Mouse (Mus musculus): Measurements from ENCODE around the gene Iffo1. TPM values are rescaled to one million over a fixed set of nuclear protein-coding genes. Genes with fewer than 3 reads are reported as not detected.

Iffo1 gene
- total and polyA plus RNA-seq, 3 experiments, result 5.7 to 19.7 (median 7.0) TPM

DNA sequence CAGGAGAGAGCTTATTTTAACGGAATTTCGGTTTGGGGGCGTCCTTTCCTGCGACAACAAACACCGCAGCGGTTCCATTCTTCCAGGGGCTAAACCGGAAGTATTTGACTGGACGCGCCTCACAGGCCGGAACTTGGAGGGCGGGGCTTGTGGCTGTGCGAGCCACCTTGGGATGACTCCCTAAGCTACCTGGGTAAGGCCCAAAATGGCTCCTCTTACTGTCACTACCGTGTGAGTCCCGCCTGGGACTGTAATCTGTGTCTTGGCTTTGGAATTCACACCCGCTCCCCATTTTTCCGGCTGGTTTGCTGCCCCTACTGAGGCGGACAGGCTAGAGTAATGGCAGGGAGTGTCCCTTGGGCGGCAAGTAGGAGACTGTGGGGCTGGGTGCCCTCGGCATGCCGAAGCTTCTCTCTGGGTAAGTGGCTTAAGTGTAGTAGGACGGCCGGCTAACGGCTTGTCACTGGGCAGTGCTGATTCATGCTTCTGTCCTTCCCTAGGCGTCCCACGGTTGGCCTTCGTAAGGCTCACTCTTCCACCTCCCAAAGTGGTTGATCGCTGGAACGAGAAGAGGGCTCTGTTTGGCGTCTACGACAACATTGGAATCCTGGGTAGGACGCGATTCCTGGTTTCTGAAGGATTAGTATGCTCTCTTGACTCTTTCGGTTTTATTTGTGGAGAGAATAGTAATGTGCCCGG, 47.1 kb downstream of the Iffo1 start:
- under 1% methylated on average over 34 of the region's 34 CpGs for WGBS
- Histone ChIP-seq H3K27me3 (ENCODE audit: control insufficient read depth, insufficient read depth, low read length) (no peaks in the 10 kb centered on the region), H3K4me3 (peak overlapping the region; percentile 67), H3K4me1 (ENCODE audit: control insufficient read depth, insufficient read depth, low read length) (peaks cover 3% of the 10 kb centered on the region), H3K79me2 (replicated peaks; ENCODE audit: control insufficient read depth, insufficient read depth, low read length) (no peaks in the 10 kb centered on the region), H3K9ac (ENCODE audit: low read depth, low read length) (peak overlapping the region; percentile 77), H3K36me3 (ENCODE audit: control insufficient read depth, insufficient read depth, low read length) (peaks cover 9% of the 10 kb centered on the region), H3K27ac (peak overlapping the region; percentile 97)
- intact Hi-C loops (cut with DNase I), result loop anchor here (2.0 kb wide), 1 partner anchor 23 kb away; the partner anchor contains the start of gene Vamp1
- TF ChIP-seq EP300 (IDR thresholded peaks at IDR 0.05; ENCODE audit: insufficient read depth, low read depth, low read length), result no peak
- TF ChIP-seq POLR2A (IDR thresholded peaks at IDR 0.05; ENCODE audit: insufficient read depth, low read depth, low read length), result peak; percentile 60; the same call in 1 of the 2 replicates
- peak; percentile 90 to 92 for DNase-seq

DNA sequence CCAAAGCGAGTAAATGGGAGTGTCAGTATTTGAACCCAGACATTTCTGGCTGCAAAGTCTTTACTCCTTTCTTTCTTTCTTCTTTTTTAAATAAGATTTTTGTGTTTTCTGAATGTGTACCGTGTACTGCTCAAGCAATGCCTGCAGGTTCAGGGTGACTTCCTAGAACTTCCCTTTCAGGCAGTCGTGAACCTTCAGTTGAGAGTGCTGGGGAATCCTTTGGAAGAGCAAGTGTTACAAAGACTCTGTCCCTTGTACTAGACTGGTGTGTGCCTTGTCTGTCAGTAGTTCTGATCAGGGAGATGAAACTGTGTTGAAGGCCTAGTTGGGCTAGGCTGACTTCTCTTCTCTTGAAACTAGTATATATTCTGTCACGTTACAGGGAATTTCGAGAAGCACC, 47.8 kb downstream of the Iffo1 start:
- Histone ChIP-seq H3K4me1 (ENCODE audit: control insufficient read depth, insufficient read depth, low read length) (peaks cover 3% of the 10 kb centered on the region), H3K4me3 (peak overlapping the region; percentile 67), H3K9ac (ENCODE audit: low read depth, low read length) (peak overlapping the region; percentile 77), H3K36me3 (ENCODE audit: control insufficient read depth, insufficient read depth, low read length) (peaks cover 9% of the 10 kb centered on the region), H3K27me3 (ENCODE audit: control insufficient read depth, insufficient read depth, low read length) (no peaks in the 10 kb centered on the region), H3K27ac (peak overlapping the region; percentile 97), H3K79me2 (replicated peaks; ENCODE audit: control insufficient read depth, insufficient read depth, low read length) (no peaks in the 10 kb centered on the region)
- 14% methylated on average over 5 of the region's 5 CpGs for WGBS
- intact Hi-C loops (cut with DNase I), result loop anchor here (2.0 kb wide), 1 partner anchor 22 kb away; the partner anchor contains the start of gene Vamp1
- no peak for TF ChIP-seq POLR2A (IDR thresholded peaks at IDR 0.05; ENCODE audit: insufficient read depth, low read depth, low read length)
- no peak for TF ChIP-seq CTCF (IDR thresholded peaks at IDR 0.05)
- no peak for TF ChIP-seq EP300 (IDR thresholded peaks at IDR 0.05; ENCODE audit: insufficient read depth, low read depth, low read length)
- no peak for DNase-seq

DNA sequence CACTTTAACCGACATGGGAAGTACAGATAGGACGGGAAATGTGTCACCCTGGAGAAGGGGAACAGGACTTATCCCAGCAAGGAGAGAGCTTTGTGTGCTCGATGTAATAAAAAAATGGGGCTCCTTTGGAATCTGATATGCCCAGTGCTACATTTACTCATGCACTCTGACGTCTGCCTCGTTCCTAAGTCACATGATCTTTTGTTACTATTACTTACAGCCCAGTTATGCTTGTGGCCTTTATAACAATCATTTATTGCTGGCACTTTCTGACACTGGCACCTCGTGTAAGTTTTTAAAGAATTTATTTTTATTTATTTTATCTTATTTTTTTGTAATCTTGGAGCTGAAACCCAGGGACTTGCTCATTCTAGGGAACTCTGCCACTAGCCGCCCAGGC, 48.3 kb downstream of the Iffo1 start:
- no peak for TF ChIP-seq POLR2A (IDR thresholded peaks at IDR 0.05; ENCODE audit: insufficient read depth, low read depth, low read length)
- TF ChIP-seq EP300 (IDR thresholded peaks at IDR 0.05; ENCODE audit: insufficient read depth, low read depth, low read length), result no peak
- no peak for TF ChIP-seq CTCF (IDR thresholded peaks at IDR 0.05)
- intact Hi-C loops (cut with DNase I), result loop anchor here (2.0 kb wide), 1 partner anchor 21 kb away; the partner anchor contains the start of gene Vamp1
- H3K4me1 ChIP-seq (ENCODE audit: control insufficient read depth, insufficient read depth, low read length), result peaks cover 3% of the 10 kb centered on the region
- H3K9ac ChIP-seq (ENCODE audit: low read depth, low read length), result no peak overlapping the region
- no peak for DNase-seq
- no peak overlapping the region for H3K27ac ChIP-seq
- H3K36me3 ChIP-seq (ENCODE audit: control insufficient read depth, insufficient read depth, low read length), result peaks cover 9% of the 10 kb centered on the region
- 30% methylated on average over 7 of the region's 7 CpGs for WGBS
- no peaks in the 10 kb centered on the region for H3K27me3 ChIP-seq (ENCODE audit: control insufficient read depth, insufficient read depth, low read length)
- H3K79me2 ChIP-seq (replicated peaks; ENCODE audit: control insufficient read depth, insufficient read depth, low read length), result no peaks in the 10 kb centered on the region
- no peak overlapping the region for H3K4me3 ChIP-seq

DNA sequence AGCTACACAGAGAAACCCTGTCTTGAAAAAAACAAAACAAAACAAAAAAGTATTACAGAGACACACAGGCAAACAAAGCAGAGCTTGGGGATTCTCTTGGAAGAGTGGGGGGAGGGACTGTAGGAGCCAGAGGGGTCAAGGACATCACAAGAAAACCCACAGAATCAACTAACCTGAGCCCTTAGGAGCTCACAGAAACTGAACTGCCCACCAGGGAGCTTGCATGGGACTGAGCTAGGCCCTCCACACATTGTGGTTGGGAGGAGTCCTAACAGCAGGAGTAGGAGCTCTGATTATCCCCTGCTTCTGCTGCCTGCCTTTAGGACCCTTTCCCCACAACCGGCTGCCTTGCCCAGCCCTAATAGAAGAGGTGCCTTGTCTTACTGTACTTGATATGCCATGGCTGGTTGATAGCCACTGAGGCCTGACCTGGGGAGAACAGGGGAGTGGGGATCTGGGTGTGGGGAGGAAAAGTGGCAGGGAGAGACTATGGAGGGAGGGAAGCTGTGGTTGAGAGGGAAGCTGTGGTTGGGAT, 50.6 kb downstream of the Iffo1 start:
- Histone ChIP-seq H3K27me3 (ENCODE audit: control insufficient read depth, insufficient read depth, low read length) (no peaks in the 10 kb centered on the region), H3K9ac (ENCODE audit: low read depth, low read length) (no peak overlapping the region), H3K4me1 (ENCODE audit: control insufficient read depth, insufficient read depth, low read length) (peaks cover 3% of the 10 kb centered on the region), H3K4me3 (no peak overlapping the region), H3K36me3 (ENCODE audit: control insufficient read depth, insufficient read depth, low read length) (peaks cover 9% of the 10 kb centered on the region), H3K79me2 (replicated peaks; ENCODE audit: control insufficient read depth, insufficient read depth, low read length) (no peaks in the 10 kb centered on the region), H3K27ac (no peak overlapping the region; the same call in 1 of the 2 replicates)
- intact Hi-C loops (cut with DNase I), result no loop called here
- TF ChIP-seq EP300 (IDR thresholded peaks at IDR 0.05; ENCODE audit: insufficient read depth, low read depth, low read length), result no peak
- TF ChIP-seq POLR2A (IDR thresholded peaks at IDR 0.05; ENCODE audit: insufficient read depth, low read depth, low read length), result no peak
- TF ChIP-seq CTCF (IDR thresholded peaks at IDR 0.05), result no peak
- DNase-seq, result no peak
- WGBS, result 41% methylated on average over 1 of the region's 1 CpGs

DNA sequence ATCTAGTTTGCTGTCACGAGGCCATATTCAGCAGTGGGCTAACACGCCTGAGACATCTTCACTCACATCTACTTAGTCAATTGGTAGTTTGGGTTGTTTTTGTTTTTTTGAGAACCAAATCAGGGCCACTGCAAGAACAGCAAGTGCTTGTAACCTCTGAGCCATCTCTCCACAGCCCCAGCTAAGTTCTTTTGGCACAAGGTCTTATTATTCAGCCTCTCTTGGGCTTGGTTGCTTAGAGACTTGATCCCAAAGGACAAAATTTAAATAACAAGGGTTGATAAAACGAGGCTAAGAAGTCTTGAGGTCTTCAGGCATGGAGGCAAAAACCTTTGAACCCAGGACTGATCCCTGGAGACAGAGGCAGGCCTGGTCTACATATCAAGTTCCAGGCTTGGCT, 51.3 kb downstream of the Iffo1 start:
- no peak for TF ChIP-seq CTCF (IDR thresholded peaks at IDR 0.05)
- 0 out of 2 replicates have a peak, but pooled peaks have one; percentile 17 for TF ChIP-seq POLR2A (IDR thresholded peaks at IDR 0.05; ENCODE audit: insufficient read depth, low read depth, low read length)
- no peak for TF ChIP-seq EP300 (IDR thresholded peaks at IDR 0.05; ENCODE audit: insufficient read depth, low read depth, low read length)
- no peak for DNase-seq

DNA sequence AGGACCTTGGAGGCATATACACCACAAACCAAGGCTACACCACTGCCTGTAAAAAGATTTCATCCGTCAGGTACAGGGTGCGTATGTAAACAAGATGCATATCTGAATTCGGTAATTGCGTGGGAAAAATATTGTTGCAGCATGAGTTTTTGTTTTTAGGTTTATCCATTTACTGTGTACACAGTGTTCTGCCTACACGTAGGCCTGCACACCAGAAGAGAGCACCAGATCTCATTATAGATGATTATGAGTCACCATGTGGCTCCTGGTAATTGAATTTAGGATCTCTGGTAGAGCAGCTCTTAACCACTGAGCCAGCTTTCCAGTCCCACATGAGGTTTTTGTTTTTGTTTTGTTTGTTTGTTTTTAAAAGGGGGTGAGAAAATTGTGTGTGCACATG, 52.1 kb downstream of the Iffo1 start:
- 90% methylated on average over 5 of the region's 5 CpGs for WGBS
- no peak overlapping the region for H3K9ac ChIP-seq (ENCODE audit: low read depth, low read length)
- peaks cover 9% of the 10 kb centered on the region for H3K36me3 ChIP-seq (ENCODE audit: control insufficient read depth, insufficient read depth, low read length)
- H3K27me3 ChIP-seq (ENCODE audit: control insufficient read depth, insufficient read depth, low read length), result no peaks in the 10 kb centered on the region
- DNase-seq, result no peak
- intact Hi-C loops (cut with DNase I), result no loop called here
- no peak for TF ChIP-seq EP300 (IDR thresholded peaks at IDR 0.05; ENCODE audit: insufficient read depth, low read depth, low read length)
- no peak for TF ChIP-seq CTCF (IDR thresholded peaks at IDR 0.05)
- no peak for TF ChIP-seq POLR2A (IDR thresholded peaks at IDR 0.05; ENCODE audit: insufficient read depth, low read depth, low read length)
- H3K27ac ChIP-seq, result no peak overlapping the region
- H3K4me3 ChIP-seq, result no peak overlapping the region
- no peaks in the 10 kb centered on the region for H3K79me2 ChIP-seq (replicated peaks; ENCODE audit: control insufficient read depth, insufficient read depth, low read length)
- peaks cover 1% of the 10 kb centered on the region; the same call in 1 of the 2 replicates for H3K4me1 ChIP-seq (ENCODE audit: control insufficient read depth, insufficient read depth, low read length)

More for the DNA sequence above, 51.3 kb downstream of the Iffo1 start:
- Histone ChIP-seq H3K4me3 (no peak overlapping the region), H3K27ac (no peak overlapping the region; the same call in 1 of the 2 replicates), H3K4me1 (ENCODE audit: control insufficient read depth, insufficient read depth, low read length) (peaks cover 1% of the 10 kb centered on the region; the same call in 1 of the 2 replicates), H3K9ac (ENCODE audit: low read depth, low read length) (no peak overlapping the region), H3K27me3 (ENCODE audit: control insufficient read depth, insufficient read depth, low read length) (no peaks in the 10 kb centered on the region), H3K79me2 (replicated peaks; ENCODE audit: control insufficient read depth, insufficient read depth, low read length) (no peaks in the 10 kb centered on the region), H3K36me3 (ENCODE audit: control insufficient read depth, insufficient read depth, low read length) (peaks cover 9% of the 10 kb centered on the region)
- 72% methylated on average over 3 of the region's 3 CpGs for WGBS
- intact Hi-C loops (cut with DNase I), result no loop called here

Measured in heart, adult 2 months (tissue).